Mouse (Mus musculus): ENCODE results near the gene Efcab1.

- TF ChIP-seq POLR2A (IDR thresholded peaks at IDR 0.05; ENCODE audit: insufficient read depth, low read depth, low read length) (no peak), CTCF (IDR thresholded peaks at IDR 0.05) (peak; percentile 52)
Measured at GRCm38 (mm10) chr16:14959743-14960142, 53.3 kb downstream of the Efcab1 start.

Measured in heart, adult 2 months (tissue).